Mouse (Mus musculus) brain, embryonic 14.5 days (tissue): ENCODE data around the gene Aqp5.

Experiments used
- CTCF ChIP-seq: fragments of 200-500 bp; IDR thresholded peaks from 2 replicates; pipeline ENCODE4 v1.5.1; 2012; ENCODE audit warnings: inconsistent platforms, mild to moderate bottlenecking, moderate library complexity, borderline replicate concordance; ENCODE audit not compliant: insufficient read depth, insufficient read length; ENCODE audit errors: extremely low read depth
- POLR2A ChIP-seq: fragments of 200-500 bp; IDR thresholded peaks from 2 replicates; pipeline ENCODE4 v1.6.1; 2012; ENCODE audit warnings: mild to moderate bottlenecking, inconsistent platforms, borderline replicate concordance; ENCODE audit not compliant: poor library complexity, insufficient read depth, insufficient read length, severe bottlenecking; ENCODE audit errors: extremely low read depth

- no peak for TF ChIP-seq POLR2A
- no peak for TF ChIP-seq CTCF
Measured at GRCm38 (mm10) chr15:99553767-99554166, 36.8 kb upstream of the Aqp5 start.
